Mouse (Mus musculus) liver, embryonic 16.5 days (tissue): ENCODE data around the gene Adamtsl3. TPM values are rescaled to one million over a fixed set of nuclear protein-coding genes. Genes with fewer than 3 reads are reported as not detected.

ENCODE experiments used
- ATAC-seq: fragments of 200-750 bp; cut with Nextera tagmentation; 2 replicates; pipeline ENCODE4 v1.8.0; 2017; ENCODE audit warnings: low read depth, mild to moderate bottlenecking, moderate number of reproducible peaks, moderate library complexity
- H3K27ac ChIP-seq: fragments of 300-500 bp; sonication (generic); 2 replicates; pipeline ENCODE4 v1.5.1; 2014; ENCODE audit warnings: mild to moderate bottlenecking, low read length
- H3K27me3 ChIP-seq: fragments of 300-500 bp; sonication (generic); 2 replicates; pipeline ENCODE4 v1.6.1; 2014; ENCODE audit warnings: low read depth, low read length, mixed read lengths; ENCODE audit not compliant: control insufficient read depth, insufficient read depth
- H3K36me3 ChIP-seq: fragments of 300-500 bp; sonication (generic); 2 replicates; pipeline ENCODE4 v1.6.1; 2014; ENCODE audit warnings: mild to moderate bottlenecking; ENCODE audit not compliant: control insufficient read depth, insufficient read depth
- H3K4me1 ChIP-seq: fragments of 300-500 bp; sonication (generic); 2 replicates; pipeline ENCODE4 v1.6.1; 2014; ENCODE audit warnings: low read depth, low read length, mixed read lengths; ENCODE audit not compliant: control insufficient read depth
- H3K4me2 ChIP-seq: fragments of 300-500 bp; sonication (generic); 2 replicates; pipeline ENCODE4 v1.6.1; 2014; ENCODE audit warnings: low read depth, low read length, mixed read lengths
- H3K4me3 ChIP-seq: fragments of 300-500 bp; sonication (generic); 2 replicates; pipeline ENCODE4 v1.5.1; 2014; ENCODE audit warnings: low read depth, mild to moderate bottlenecking, low read length
- H3K9ac ChIP-seq: fragments of 300-500 bp; sonication (generic); 2 replicates; pipeline ENCODE4 v1.6.1; 2014; ENCODE audit warnings: low read depth, low read length
- H3K9me3 ChIP-seq: fragments of 300-500 bp; sonication (generic); replicated peaks from 2 replicates; pipeline ENCODE4 v1.6.1; 2016; ENCODE audit warnings: low read length; ENCODE audit not compliant: control insufficient read depth
- WGBS: fragments of 180-500 bp; shearing (Covaris S2); extraction: QIAGEN DNeasy Blood & Tissue Kit; methylation state at CpG from one replicate; pipeline ENCODE4 v1.1.7; 2014; ENCODE audit not compliant: insufficient replicate concordance; 5-methylcytosine and 5-hydroxymethylcytosine counted together
- polyA plus RNA-seq: library from polyadenylated mRNA; unstranded; fragments of >200 nt; fragmentation: Nextera tagmentation; extraction: Ambion mirVana; gene quantifications from 2 replicates; pipeline ENCODE4 v1.2.1, GENCODE M21; 2015

The Adamtsl3 gene
- polyA plus RNA-seq = 0.07 and 0.17 TPM in 2 replicates

GRCm38 (mm10) chr7:82335211-82336121 is at the start of gene Adamtsl3:
Gene Adamtsl3, plus strand, starts transcription at chr7:82335694.
- Histone ChIP-seq H3K36me3 (no peaks in the 10 kb centered on the region), H3K9ac (no peak within 1 kb of the TSS), H3K27ac (no peak within 1 kb of the TSS), H3K4me3 (no peak within 1 kb of the TSS), H3K4me1 (no peaks in the 10 kb centered on the region), H3K27me3 (peaks cover 35% of the 10 kb centered on the region), H3K9me3 (no peaks in the 10 kb centered on the region), H3K4me2 (no peak within 1 kb of the TSS; the same call in 1 of the 2 replicates)
- 1% methylated on average over 84 of the region's 95 CpGs for WGBS
- ATAC-seq = no peak

GRCm38 (mm10) chr7:82287242-82287641 is 48.3 kb upstream of the Adamtsl3 start:
- Histone ChIP-seq H3K27me3 (no peaks in the 10 kb centered on the region), H3K36me3 (no peaks in the 10 kb centered on the region), H3K4me1 (no peaks in the 10 kb centered on the region), H3K27ac (no peak overlapping the region), H3K4me3 (no peak overlapping the region), H3K9me3 (no peaks in the 10 kb centered on the region), H3K9ac (no peak overlapping the region), H3K4me2 (no peak overlapping the region)
- WGBS = 58% methylated on average over 2 of the region's 2 CpGs
- no peak for ATAC-seq

GRCm38 (mm10) chr7:82293441-82293840 is 42.1 kb upstream of the Adamtsl3 start:
- H3K4me3 ChIP-seq = no peak overlapping the region
- H3K4me2 ChIP-seq = no peak overlapping the region
- no peak for ATAC-seq
- H3K4me1 ChIP-seq = no peaks in the 10 kb centered on the region
- no peaks in the 10 kb centered on the region for H3K9me3 ChIP-seq
- no peaks in the 10 kb centered on the region for H3K36me3 ChIP-seq
- 29% methylated on average over 7 of the region's 7 CpGs for WGBS
- no peak overlapping the region for H3K9ac ChIP-seq
- no peak overlapping the region for H3K27ac ChIP-seq
- H3K27me3 ChIP-seq = no peaks in the 10 kb centered on the region

- H3K4me3 ChIP-seq = no peak overlapping the region
- no peaks in the 10 kb centered on the region for H3K27me3 ChIP-seq
- no peaks in the 10 kb centered on the region for H3K4me1 ChIP-seq
- H3K27ac ChIP-seq = no peak overlapping the region
- no peak overlapping the region for H3K9ac ChIP-seq
- no peaks in the 10 kb centered on the region for H3K36me3 ChIP-seq
- H3K9me3 ChIP-seq = no peaks in the 10 kb centered on the region
- no peak overlapping the region for H3K4me2 ChIP-seq
- no peak for ATAC-seq
- 67% methylated on average over 10 of the region's 10 CpGs for WGBS
These were observed 41.4 kb upstream of the Adamtsl3 start for GRCm38 (mm10) chr7:82294083-82294482.

- H3K4me1 ChIP-seq = no peaks in the 10 kb centered on the region
- H3K4me2 ChIP-seq = no peak overlapping the region
- H3K36me3 ChIP-seq = no peaks in the 10 kb centered on the region
- WGBS = 35% methylated on average over 2 of the region's 2 CpGs
- no peaks in the 10 kb centered on the region for H3K9me3 ChIP-seq
- no peak overlapping the region for H3K9ac ChIP-seq
- no peak overlapping the region for H3K4me3 ChIP-seq
- H3K27me3 ChIP-seq = no peaks in the 10 kb centered on the region
- no peak for ATAC-seq
- no peak overlapping the region for H3K27ac ChIP-seq
These were observed 40.9 kb upstream of the Adamtsl3 start for GRCm38 (mm10) chr7:82294611-82295010.

- no peak overlapping the region for H3K4me3 ChIP-seq
- no peaks in the 10 kb centered on the region for H3K27me3 ChIP-seq
- 53% methylated on average over 4 of the region's 4 CpGs for WGBS
- no peak overlapping the region for H3K9ac ChIP-seq
- H3K27ac ChIP-seq = no peak overlapping the region
- no peak for ATAC-seq
- H3K4me2 ChIP-seq = no peak overlapping the region
- no peaks in the 10 kb centered on the region for H3K36me3 ChIP-seq
- no peaks in the 10 kb centered on the region for H3K9me3 ChIP-seq
- no peaks in the 10 kb centered on the region for H3K4me1 ChIP-seq
These were observed 27.1 kb upstream of the Adamtsl3 start for GRCm38 (mm10) chr7:82308398-82308797.

GRCm38 (mm10) chr7:82318515-82318914 is 17.0 kb upstream of the Adamtsl3 start:
- H3K27me3 ChIP-seq = no peaks in the 10 kb centered on the region
- no peak for ATAC-seq
- no peaks in the 10 kb centered on the region for H3K4me1 ChIP-seq
- 74% methylated on average over 12 of the region's 12 CpGs for WGBS
- H3K36me3 ChIP-seq = no peaks in the 10 kb centered on the region
- H3K9ac ChIP-seq = no peak overlapping the region
- H3K4me3 ChIP-seq = no peak overlapping the region
- no peak overlapping the region for H3K27ac ChIP-seq
- no peaks in the 10 kb centered on the region for H3K9me3 ChIP-seq
- no peak overlapping the region for H3K4me2 ChIP-seq

- ATAC-seq = no peak
- no peaks in the 10 kb centered on the region for H3K27me3 ChIP-seq
- no peak overlapping the region for H3K9ac ChIP-seq
- no peak overlapping the region for H3K4me3 ChIP-seq
- WGBS = 34% methylated on average over 1 of the region's 1 CpGs
- no peaks in the 10 kb centered on the region for H3K4me1 ChIP-seq
- H3K9me3 ChIP-seq = no peaks in the 10 kb centered on the region
- no peak overlapping the region for H3K27ac ChIP-seq
- no peak overlapping the region for H3K4me2 ChIP-seq
- H3K36me3 ChIP-seq = no peaks in the 10 kb centered on the region
These were observed 8.9 kb upstream of the Adamtsl3 start for GRCm38 (mm10) chr7:82326616-82327015.

GRCm38 (mm10) chr7:82327201-82327600 is 8.3 kb upstream of the Adamtsl3 start:
- Histone ChIP-seq H3K36me3 (no peaks in the 10 kb centered on the region), H3K4me2 (no peak overlapping the region), H3K4me3 (no peak overlapping the region), H3K4me1 (no peaks in the 10 kb centered on the region), H3K27me3 (no peaks in the 10 kb centered on the region), H3K9me3 (no peaks in the 10 kb centered on the region), H3K27ac (no peak overlapping the region), H3K9ac (no peak overlapping the region)
- WGBS = 51% methylated on average over 4 of the region's 4 CpGs
- ATAC-seq = no peak
